Mouse (Mus musculus) neutrophil, adult 83 days (primary cell): ENCODE results near the gene Baat. TPM values are rescaled to one million over a fixed set of nuclear protein-coding genes. Genes with fewer than 3 reads are reported as not detected.

Experiments
- total RNA-seq, 2 experiments: library from RNA; stranded (reverse); gene quantifications; one replicate each; pipeline ENCODE4 v1.2.4; 2023

The Baat gene
- total RNA-seq, result not detected

DNA sequence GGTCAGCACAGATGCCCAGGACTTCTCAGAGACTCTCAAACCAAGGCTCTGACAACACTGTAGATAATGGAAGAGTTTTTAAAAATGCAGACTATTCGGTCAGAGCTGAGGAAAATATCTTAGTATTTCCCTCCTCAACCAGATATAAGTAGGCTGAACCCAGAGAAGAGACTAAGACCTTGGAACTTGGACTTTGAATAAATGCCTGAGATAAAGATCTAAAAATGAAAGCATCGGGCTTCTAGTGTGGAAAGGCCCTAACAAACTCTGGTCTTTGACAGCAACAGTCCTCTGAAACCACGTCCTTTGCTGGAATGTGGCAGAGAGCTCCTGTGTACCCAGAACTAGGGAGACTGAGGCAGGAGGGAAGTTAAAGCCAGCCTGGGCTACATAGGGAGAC lies at the start of gene Baat:
Gene Baat, minus strand, starts transcription at position 172 of the 400 bp plus-strand sequence.

GRCm38 (mm10) chr4:49549383-49549782 lies 43.0 kb upstream of the Baat start, which contains the start of gene Aldob:
Gene Aldob (minus strand): TSS chr4:49549546.

DNA sequence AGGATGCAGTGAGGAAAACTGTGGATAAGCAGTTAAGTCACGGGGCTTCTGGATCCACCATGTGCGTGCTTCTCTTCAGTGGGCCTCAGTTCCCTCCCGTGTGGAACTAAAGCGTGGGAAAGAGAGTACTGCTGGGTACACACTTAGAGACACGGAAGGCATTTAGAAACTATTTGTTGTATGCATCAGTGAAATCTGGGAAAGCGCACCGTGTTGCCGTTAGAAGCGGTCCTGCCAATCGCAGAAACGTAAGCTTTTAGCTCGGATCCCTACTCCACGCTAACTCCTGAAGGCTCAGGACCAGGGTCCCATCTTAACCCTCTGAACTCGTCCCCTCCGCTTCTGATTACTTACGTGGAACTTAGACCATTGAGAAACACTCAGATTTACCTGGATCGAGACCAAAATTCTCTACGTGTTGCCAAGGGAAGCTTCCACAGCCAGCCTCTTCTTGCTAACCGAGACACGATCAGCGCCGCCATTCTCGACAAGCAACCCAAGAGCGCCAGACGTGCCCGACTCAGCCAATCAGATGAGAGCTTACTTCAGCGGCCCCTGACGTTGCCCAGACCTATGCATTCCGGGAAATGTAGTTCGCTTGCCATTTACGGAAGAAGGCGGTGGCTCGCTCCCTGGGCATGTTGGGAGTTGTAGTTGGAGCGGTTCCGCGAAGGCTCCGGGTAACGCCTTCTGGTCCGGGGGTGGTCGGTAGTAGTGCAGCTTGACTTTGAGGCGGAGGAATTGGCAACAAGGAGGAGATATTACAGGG lies 14.4 kb upstream of the Baat start, which contains the start of the genes Mrpl50 and Zfp189:
Gene Mrpl50, minus strand, starts transcription at position 522 of the 769 bp plus-strand sequence.
Gene Zfp189, plus strand, starts transcription at position 605 of the 769 bp plus-strand sequence.

DNA sequence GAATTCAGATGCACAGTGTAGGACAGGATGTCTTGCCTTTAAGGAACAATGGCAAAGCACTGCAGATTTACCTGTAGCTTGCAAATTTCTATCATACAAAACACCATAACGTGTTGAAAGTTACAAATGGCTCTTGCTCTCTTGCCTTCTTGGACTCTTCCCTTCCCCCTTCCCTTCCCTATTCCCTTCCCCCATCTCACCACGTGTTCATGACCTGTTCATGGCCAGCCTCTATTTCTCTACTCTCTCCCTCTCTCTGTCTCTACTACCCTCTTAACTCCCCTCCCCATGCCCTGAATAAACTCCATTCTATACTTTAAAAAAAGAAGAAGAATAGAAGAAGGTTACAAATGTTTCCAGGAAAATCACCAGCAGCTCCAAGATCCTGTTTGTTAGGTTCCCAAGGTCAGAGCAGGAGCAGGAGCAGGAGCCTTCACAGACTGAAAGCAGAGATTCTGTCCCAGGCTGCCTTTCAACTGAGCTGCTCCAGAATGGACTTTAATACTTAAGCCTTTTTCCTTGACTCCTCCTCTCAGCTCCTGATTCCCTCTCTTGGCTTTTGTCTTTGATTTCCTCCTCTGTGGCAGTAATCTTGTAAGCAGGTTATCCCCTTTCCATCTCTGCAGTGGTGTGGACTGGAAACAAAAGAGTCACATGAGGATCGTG lies 32.8 kb downstream of the Baat start, which contains the start of gene Acnat1:
Gene Acnat1, minus strand, starts transcription at position 478 of the 666 bp plus-strand sequence.

Other genes starting within 250 kb of the Baat start
- not detected for gene Acnat2, start 98.4 kb downstream of the Baat start, total RNA-seq
- under 1 TPM in 1 of 2 experiments, not detected in 1; 0.22 TPM for gene Acnat1, start 32.6 kb downstream of the Baat start, total RNA-seq
- gene Mrpl50, start 14.5 kb upstream of the Baat start, total RNA-seq, result 1 to 10 TPM; 5.6 to 7.0 TPM
- gene Zfp189, start 14.6 kb upstream of the Baat start, total RNA-seq, result 1 to 10 TPM; 1.8 to 2.8 TPM
- not detected for gene Aldob, start 43.0 kb upstream of the Baat start, total RNA-seq
- gene Tmem246, start 91.3 kb upstream of the Baat start, total RNA-seq, result under 1 TPM; 0.39 to 0.57 TPM
- gene Rnf20, start 125.4 kb upstream of the Baat start, total RNA-seq, result 10 to 100 TPM; 87.4 to 92.0 TPM
- gene Ppp3r2, start 175.5 kb upstream of the Baat start, total RNA-seq, result not detected